Mouse (Mus musculus): ENCODE measurements around the gene Gadd45b.

Gadd45b gene

DNA sequence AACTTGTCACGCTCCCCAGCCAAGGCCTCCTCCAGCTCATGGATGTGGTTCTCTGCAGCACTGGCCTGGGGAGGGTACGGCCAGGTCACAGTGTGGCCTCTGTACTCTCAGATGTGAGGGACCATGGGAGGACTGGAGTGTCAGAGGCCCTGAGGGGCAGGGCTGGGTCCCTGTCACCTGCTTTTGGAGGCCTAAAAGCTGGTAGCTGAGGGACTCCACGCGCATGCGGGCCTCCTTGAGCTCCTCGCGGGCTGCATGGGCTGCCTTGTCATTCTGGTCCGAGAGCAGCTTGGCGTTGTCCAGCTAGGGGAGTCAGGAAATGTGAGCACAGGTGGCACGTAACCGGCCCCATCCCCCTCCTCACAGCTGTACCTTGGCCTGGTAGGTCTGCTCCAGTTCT lies 25.2 kb upstream of the Gadd45b start:
- intact Hi-C loops (cut with DNase I) = no loop called here

DNA sequence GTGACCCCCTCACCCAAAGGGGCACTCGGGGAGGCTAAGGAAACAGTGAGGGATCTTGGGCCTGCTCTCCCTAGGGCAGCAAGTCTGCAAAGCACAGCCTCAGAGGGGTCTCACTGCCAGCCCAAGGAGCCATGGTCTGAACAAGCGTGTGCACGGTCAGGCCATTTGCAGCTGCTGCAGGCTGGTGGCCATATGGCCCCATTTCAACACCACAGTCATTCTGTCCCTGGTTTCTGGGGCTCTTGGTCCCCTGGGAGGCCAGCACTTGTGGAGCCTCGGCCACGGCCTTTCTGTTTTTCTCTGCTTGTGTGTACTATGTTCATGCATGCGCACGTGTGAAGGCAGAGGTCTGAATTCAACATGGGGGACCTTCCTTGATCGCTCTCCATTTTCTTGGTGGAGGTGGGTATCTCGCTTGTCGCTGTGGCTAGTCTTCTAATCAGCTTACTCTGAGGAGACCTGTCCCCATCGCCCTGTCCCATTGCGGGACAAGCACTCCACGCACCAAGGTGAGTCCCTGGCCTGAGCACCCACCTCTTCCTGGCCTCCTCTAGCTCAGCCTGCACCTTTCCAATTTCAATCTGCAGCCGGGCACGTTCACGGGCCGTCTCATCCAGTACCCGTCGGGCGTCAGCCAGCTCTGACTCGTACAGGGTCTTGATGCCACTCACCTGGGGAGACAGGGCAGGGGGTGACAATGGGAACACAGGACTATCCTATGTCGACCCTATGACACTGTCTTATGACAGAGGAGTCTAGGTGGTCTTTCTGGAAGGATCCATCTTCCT lies 20.3 kb upstream of the Gadd45b start:
- intact Hi-C loops (cut with DNase I) = no loop called here

DNA sequence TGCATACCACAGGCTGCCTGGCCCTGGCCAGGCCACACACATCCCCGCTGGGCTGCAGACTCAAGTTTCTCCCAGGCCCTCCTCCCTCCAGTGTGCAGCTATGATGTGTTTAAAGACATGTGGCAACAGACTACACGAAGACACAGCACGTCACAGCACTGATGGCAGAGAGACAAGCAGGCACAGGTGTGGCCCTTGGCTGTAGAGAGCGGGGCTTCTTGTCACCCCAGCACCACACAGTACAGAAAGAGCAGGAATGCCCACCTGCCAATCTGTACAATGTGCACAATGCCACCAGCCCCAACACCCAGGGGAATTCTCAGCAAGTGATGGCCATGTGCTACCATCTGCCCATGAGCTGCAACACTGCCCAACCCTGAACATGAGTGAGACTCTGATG lies 18.5 kb upstream of the Gadd45b start:
- intact Hi-C loops (cut with DNase I) = no loop called here

DNA sequence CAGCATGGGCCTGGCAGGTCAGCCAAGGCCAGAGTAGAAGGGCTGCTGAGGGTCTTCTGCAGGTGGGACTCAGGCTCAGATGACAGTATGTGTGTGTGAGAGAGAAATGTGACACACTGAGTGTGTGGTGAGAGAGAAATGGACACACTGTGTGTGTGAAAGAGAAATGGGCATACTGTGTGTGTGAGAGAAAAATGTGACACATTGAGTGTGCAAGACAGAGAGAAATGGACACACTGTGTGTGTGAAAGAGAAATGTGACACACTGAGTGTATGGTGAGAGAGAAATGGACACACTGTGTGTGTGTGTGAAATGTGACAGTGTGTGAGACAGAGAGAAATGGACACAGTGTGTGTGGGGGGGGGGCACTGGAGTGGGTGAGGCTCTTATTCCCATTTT lies 18.0 kb upstream of the Gadd45b start:
- intact Hi-C loops (cut with DNase I) = no loop called here

DNA sequence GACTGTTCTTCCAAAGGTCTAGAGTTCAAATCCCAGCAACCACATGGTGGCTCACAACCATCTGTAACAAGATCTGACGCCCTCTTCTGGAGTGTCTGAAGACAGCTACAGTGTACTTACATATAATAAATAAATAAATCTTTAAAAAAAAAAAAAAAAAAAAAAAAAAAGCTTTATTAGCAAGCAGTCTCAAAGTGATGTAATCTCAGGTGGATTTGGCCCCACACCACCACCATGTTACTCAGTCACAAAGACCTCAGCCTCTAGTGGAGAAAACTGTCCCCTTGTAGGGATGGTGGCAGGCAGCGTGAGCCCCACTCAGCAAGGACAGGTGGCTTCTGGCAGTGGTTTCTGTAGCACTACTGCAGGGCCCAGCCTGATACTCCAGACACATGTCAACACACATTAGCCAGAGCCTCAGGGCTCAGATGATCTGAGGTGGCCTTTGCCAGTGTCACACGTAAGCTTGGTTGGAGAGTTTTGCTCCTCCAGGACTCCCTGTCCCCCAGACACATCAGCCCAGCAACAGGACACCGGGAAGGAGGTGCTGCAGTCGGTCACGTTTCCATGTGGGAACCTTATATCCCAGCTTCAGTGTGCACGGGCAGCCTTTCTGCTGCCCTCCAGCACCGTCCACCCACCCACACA lies 16.4 kb upstream of the Gadd45b start:
- intact Hi-C loops (cut with DNase I) = no loop called here

DNA sequence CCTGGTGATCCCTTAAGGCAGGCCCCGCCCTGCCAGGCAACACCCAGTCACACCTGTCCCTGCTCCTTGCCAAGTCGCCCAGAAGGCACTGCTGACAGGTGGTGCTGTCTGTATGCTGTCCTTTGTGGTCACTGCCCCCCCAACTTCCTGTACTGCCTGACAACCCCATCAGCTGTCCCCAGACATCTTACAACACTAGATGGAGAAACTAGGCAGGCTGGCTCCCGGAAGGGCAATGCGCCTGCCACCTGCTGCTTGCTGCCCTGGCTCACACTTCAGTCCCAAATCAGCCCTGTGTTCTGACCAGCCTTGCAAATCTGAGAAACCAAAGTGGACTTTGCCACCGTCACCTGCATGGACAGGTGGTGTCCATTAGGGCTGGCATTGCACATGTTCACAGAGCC lies 15.6 kb upstream of the Gadd45b start:
- intact Hi-C loops (cut with DNase I) = no loop called here

DNA sequence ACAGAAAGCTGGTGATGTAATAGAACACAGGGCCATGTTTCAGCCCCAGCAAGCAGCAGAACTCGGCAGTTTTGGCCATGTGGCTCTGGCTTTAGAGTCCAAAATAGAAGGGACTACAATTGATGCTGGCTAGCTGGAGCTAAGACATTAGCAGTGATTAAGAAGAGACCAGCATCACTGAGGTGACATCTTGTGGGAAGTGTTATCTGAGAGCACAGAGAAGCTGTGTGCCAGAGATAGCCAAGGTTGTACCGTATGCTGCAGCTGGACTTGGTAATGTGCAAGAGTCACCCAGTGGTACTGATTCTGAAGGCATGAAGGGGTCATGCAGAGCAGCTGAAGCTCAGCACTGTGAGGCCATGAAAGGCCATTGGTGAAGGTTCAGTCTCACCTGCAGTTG lies 14.6 kb upstream of the Gadd45b start:
- intact Hi-C loops (cut with DNase I) = loop anchor here (5.0 kb wide), 1 partner anchor 177 kb away; no protein-coding TSS in a partner anchor

DNA sequence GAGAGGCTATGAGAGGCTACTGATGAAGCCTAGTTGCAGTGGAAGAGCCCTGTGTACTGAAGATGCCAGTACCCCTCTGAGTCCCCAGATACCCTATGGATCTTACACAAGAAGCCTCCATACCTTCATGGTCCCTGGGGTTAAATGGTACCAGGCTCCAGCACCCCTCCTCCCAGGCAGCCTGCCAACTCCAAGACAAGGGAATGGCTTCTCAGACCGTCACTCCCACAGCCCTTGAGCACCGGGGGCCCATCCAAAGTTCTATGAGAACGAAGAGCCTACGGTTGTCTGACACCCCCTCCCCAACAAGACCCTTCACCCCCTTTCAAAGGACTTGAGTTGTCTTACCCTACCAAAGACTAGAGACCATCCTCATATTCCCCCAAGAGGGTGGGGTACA lies 14.1 kb upstream of the Gadd45b start:
- intact Hi-C loops (cut with DNase I) = loop anchor here (5.0 kb wide), 1 partner anchor 177 kb away; no protein-coding TSS in a partner anchor

DNA sequence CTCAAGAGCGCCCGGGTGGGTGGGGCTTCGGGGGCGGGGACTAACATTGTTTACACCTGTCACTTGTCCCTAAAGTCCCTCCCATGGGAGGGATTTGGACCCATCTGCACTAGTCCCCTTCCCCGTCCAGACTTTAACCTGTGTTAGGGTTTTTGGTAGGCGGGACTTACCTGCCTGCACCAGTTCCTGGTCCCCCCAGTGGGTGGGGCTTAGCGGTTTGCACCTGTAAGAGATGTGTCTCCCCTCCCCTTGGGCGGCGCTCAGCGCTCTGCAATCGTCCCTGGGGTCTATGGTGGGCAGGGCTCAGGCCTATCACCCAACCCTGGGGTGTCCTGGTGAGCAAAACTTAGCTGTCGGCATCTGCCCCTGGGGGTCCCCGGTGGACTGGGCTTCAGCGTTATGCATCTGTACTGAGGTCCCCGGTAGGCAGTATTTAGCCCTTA lies 12.5 kb upstream of the Gadd45b start:
- intact Hi-C loops (cut with DNase I) = loop anchor here (5.0 kb wide), 1 partner anchor 175 kb away; no protein-coding TSS in a partner anchor

DNA sequence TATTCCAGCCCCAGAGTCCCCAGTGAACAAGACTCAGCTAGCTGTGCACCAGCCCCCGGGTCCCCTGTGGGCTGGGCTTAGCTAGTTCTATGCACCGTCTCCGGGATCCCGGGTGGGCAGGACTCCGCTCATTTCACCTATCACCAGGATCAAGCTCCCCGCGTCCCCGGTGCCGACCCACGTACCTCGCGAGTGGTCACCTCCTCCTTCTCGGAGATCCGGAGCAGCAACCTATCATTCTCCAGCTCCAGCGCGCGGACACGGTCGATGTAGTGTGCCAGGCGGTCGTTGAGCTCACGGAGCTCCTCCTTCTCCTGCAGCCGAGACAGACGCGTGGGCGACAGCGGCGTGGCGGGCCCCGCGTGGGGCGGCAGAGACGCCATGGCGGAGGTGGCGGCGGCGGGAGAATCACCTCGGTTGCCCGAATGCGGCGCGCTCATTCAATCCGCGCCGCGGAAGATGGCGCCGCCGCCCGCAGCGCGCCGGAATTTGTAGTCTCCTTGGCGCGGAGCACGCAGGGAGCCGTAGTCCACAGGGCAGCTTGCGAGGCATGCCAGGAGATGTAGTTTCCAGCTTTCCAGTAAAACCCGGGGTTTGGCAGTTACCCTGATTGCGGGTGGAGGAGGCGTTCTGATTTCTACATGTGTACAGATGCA lies 12.0 kb upstream of the Gadd45b start, which contains the start of gene Lmnb2:
Gene Lmnb2 (minus strand): TSS at position 467 of the 656 bp plus-strand sequence.
- intact Hi-C loops (cut with DNase I) = loop anchor here (5.0 kb wide), 1 partner anchor 174 kb away; no protein-coding TSS in a partner anchor

DNA sequence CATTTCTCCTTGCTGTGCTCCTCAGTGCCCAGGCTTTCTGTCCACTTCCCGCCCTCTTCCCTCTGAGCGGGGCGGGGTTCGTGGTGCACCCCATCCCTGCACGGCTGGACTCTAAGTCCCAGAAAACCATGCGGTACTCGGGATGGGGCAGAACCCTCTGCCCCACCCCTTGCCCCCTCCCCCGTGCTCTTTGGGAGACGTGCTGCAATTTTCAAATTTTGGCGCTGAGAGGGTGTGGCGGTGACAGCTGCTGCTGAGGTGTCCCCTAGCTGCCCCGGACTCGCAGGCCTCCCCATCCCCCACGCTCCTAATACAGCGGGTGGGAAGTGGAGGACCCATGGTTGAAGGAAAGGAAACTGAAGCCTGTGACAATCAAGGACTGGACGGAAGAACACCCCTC lies 8.0 kb upstream of the Gadd45b start:
- intact Hi-C loops (cut with DNase I) = no loop called here

DNA sequence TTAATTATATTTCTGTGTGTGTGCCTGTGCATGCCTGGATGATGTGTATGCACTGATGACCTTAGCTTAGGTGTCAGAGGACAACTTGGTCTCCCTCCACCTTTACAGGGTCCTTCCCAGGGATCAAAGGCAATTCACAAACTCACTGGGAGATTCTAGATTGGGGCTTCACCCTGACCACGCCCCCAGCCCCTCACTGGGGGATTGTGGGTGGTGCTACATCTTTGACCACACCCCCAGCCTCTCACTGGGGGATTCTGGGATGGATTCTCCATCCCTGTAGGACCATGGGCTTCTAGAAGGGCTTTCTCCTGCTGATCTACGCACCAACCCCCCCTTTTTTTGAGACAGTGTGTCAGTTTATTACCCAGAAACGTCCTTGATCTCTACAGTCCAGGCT lies 4.4 kb upstream of the Gadd45b start:
- intact Hi-C loops (cut with DNase I) = no loop called here

DNA sequence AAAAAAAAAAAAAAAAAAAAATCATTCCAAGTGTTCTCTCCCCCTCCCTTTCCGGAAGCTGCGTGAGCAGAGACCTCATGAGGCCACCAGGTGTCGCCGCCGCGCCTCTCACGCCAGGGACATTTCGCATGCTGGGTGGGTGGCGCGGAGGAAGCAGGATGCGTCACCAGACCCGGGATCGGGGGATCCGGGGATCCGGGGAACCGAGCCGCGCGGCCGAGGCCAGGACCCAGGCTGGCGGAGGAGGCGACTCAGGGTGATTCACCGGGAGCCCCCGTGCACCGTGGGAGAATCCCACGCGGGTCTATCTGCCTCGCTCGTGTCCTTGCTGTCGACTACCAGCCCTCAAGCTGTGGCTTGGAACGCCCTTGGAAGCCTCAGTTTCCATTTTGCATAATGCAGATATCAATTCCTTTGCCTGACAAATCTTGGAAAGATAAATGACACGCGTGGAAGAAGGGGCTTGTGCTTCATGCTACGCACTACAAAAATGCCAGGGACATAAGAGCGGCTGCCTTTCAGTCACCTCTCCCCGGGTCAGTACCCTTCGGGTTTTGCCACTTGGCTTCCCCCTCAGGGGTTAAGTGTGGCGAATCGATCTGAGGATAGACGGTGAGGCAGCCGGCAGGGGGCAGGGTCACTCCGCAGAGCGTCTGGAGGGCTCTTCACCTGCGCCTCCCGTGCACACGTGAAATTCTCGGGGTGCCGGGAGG lies 1.1 kb upstream of the Gadd45b start:
- intact Hi-C loops (cut with DNase I) = loop anchor here (1.0 kb wide), 1 partner anchor 60 kb away; no protein-coding TSS in a partner anchor

DNA sequence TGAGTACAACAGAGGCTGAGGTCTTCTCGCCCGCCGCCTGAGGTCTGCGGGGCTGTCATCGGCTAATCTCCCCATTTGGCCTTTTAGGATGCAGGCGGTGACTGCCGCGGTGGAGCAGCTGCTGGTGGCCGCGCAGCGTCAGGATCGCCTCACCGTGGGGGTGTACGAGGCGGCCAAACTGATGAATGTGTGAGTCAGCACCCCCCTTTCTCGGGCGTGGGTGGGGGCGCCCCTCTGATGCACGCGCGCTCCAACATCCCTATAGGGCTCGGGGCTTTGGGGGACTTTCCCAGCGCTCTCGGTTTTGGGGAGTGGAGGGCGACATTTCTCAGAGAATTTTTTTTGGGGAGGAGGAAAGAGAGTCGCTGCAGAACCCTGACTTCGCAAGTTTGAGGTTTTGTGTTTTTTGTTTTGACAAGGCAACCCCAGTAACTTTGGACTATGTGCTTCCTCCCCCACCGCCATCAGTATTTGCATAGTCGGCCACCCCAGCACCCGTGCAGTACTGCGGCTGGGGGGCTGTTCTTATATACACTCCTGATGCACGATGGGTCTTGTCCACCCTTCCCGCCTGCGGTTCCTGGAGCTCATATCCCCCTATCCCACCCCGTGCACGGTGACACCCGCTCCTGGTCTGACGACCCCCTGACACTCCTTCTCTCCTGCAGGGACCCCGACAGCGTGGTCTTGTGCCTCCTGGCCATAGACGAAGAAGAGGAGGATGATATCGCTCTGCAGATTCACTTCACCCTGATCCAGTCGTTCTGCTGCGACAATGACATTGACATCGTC lies 684 bp downstream of the Gadd45b start:
- intact Hi-C loops (cut with DNase I) = no loop called here

DNA sequence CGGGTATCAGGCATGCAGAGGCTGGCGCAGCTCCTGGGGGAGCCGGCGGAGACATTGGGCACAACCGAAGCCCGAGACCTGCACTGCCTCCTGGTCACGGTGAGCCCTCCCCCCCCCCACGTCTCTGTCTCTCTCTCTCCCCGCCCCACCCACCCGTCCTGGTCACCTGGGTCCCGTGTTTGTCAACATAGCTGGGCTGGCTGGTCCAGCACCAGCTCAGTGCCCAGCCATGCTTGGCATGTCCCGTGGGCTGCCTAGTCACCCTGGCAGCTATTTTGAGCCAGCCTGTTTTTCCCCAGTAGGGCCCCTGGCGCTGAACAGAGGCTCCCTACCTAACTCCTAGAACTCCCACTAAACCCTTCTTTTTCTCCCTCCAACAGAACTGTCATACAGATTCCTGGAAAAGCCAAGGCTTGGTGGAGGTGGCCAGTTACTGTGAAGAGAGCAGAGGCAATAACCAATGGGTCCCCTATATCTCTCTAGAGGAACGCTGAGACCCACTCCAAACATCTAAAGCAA lies 1.3 kb downstream of the Gadd45b start:
- intact Hi-C loops (cut with DNase I) = no loop called here

DNA sequence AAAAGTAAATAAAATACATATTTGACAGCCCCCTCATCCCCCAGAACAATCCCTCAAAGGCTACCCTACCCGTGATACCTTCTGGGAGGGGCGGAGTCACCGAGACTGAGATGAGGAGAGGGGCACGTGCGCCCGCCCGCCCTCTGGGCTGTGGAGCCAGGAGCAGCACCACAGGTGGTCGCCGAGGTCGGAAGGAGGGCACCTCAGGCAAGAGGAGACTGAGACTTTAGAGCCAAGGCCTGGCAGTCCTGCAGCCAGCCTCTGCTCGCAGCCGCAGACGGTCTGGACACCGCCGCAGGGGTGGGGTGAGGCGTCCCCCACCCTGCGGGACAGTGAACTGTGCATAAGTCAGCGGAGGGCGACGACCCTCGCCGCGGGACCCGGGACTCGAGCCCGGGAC lies 1.8 kb downstream of the Gadd45b start:
- intact Hi-C loops (cut with DNase I) = no loop called here

DNA sequence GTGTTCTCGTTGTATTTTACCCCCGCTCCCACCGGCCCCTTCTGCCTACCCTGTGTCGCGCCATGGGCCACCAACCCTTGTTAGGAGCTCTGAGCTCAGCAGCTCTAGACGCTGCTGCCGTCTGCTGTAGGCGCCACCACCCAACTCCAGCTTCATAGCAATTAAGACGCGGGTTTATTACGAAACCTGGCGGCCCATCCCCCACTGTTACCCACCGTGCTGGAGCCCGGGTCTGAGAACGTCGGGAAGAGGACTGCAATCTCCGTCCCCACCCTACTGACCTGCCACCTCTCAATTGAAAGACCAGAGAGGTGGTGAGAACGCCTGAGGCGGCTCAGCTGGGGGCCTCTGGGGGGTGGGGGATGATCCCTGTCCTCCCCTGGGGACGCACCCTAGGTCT lies 2.3 kb downstream of the Gadd45b start:
- intact Hi-C loops (cut with DNase I) = no loop called here

DNA sequence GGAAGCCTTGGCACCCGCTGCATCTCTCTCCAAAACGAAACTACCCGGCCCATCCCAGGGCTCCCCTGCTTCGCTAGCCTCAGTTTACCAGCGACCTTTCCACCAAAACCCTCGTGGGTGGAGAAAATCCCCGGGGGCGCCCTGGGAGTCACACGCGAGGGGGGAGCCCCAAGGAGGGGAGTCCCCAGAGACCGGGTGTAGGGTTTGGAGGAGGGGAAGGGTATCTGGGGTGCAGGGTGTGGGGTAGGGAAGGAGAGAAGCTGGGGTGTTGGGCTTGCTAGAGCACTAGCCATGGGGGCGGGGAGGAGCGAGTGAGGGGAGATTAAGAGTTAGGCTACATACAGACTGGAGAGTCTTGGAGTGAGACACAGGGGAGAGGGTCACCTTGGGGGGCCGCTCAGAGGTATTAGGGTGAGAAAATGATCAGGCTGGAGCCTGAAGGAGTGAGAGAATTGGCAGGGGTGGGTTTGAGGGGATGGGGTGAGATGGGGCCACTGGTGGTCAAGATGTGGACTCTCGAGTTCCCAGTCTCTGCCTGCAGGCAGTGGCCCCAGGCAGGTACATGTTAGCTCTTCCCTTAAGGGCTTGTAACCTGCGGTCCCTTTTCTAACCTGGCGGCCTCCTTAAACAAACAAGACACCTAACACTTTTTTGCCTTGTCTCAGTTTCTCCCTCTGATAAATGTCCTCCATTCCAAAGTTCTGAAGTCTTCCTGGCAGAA lies 3.0 kb downstream of the Gadd45b start:
- intact Hi-C loops (cut with DNase I) = no loop called here

DNA sequence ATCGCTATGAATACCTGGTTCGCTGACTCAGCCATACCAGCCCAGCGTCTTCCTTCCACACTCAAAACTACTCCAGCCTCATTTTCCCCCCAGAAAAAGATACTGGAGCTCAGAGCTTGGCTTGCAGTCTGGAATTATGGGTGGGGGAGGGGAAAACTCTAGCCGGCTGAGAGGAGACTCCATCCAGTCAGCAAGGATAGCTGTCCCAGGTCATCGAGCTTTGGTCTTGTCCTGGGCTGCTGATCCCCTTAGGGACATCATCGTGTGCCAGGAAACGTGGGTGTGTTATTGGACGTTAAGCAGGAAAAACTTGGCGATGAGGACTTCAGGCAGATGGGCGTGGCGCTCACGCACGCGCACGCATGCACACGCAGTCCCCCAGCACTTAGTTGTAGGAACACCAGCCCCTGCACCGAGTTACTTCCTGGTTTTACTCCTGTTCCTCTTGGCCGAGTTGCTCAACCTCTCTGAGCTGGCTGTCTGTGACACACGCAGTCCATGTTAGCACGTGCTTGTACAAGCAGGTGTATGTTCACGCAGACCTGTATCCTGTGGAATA lies 3.6 kb downstream of the Gadd45b start:
- intact Hi-C loops (cut with DNase I) = no loop called here
